Mouse (Mus musculus): ENCODE results near the gene Lims1. TPM values are rescaled to one million over a fixed set of nuclear protein-coding genes. Genes with fewer than 3 reads are reported as not detected.

Gene Lims1
- total and polyA plus RNA-seq, 3 experiments = 40.4 to 74.7 (median 40.7) TPM

- no peak for DNase-seq (ENCODE audit: extremely low read depth)
- in situ Hi-C loops (cut with MboI; ENCODE audit: low pct_ligation_motif_present, low pct_unique_long_range_greater_than_20kb, low sequenced_read_pairs) (no loop called here), dilution Hi-C loops (cut with MboI; ENCODE audit: extremely low pct_ligation_motif_present, extremely low pct_unique_long_range_greater_than_20kb, low sequenced_read_pairs) (no loop called here)
- Histone ChIP-seq H3K9ac (ENCODE audit: insufficient read depth, low read depth) (no peak overlapping the region), H3K79me2 (replicated peaks; ENCODE audit: control insufficient read depth, extremely low read depth, insufficient read depth, poor library complexity, severe bottlenecking) (no peaks in the 10 kb centered on the region), H3K4me3 (replicated peaks in 1 of 3; ENCODE audit: low read depth in 2 of 3, low read length in 2 of 3, poor library complexity in 1 of 3) (no peak overlapping the region), H3K4me1 (ENCODE audit: control insufficient read depth in 1 of 2, insufficient read depth in 2 of 2) (no peaks in the 10 kb centered on the region), H3K4me2 (ENCODE audit: insufficient read depth, low read depth, poor library complexity, severe bottlenecking) (no peak overlapping the region), H3K9me3 (replicated peaks; ENCODE audit: low read length) (no peaks in the 10 kb centered on the region), H3K27ac (ENCODE audit: insufficient read depth, low read depth) (no peak overlapping the region), H3K27me3 (replicated peaks) (no peaks in the 10 kb centered on the region), H3K36me3 (replicated peaks in 1 of 2; ENCODE audit: control insufficient read depth in 1 of 2, insufficient read depth in 1 of 2, low read length in 1 of 2) (peaks cover 62 to 91% of the 10 kb centered on the region in 2 experiments)
- TF ChIP-seq CHD2 (IDR thresholded peaks at IDR 0.05; ENCODE audit: low read length) (no peak), GABPA (IDR thresholded peaks at IDR 0.05; ENCODE audit: insufficient replicate concordance, low read depth, low read length) (no peak), MYC (IDR thresholded peaks at IDR 0.05; ENCODE audit: low read depth, low read length) (no peak), ZC3H11A (IDR thresholded peaks at IDR 0.05; ENCODE audit: low read depth, low read length) (no peak), ZNF384 (IDR thresholded peaks at IDR 0.05; ENCODE audit: low read depth, low read length) (no peak), UBTF (IDR thresholded peaks at IDR 0.05; ENCODE audit: low read depth, low read length) (no peak), USF2 (conservative IDR thresholded peaks at IDR 0.05; ENCODE audit: low read depth, low read length) (no peak), JUN (IDR thresholded peaks at IDR 0.05; ENCODE audit: insufficient read depth, low read depth, low read length) (no peak), POLR2AphosphoS2 (IDR thresholded peaks at IDR 0.05; ENCODE audit: low read depth, low read length) (no peak), ZMIZ1 (IDR thresholded peaks at IDR 0.05; ENCODE audit: low read depth, low read length) (no peak), E2F4 (IDR thresholded peaks at IDR 0.05; ENCODE audit: insufficient replicate concordance, low read depth, low read length) (no peak), RCOR1 (conservative IDR thresholded peaks at IDR 0.05; ENCODE audit: low read depth, low read length) (no peak), SMC3 (IDR thresholded peaks at IDR 0.05; ENCODE audit: low read depth, low read length) (no peak), PAX5 (IDR thresholded peaks at IDR 0.05; ENCODE audit: low read length) (no peak), CHD1 (IDR thresholded peaks at IDR 0.05; ENCODE audit: low read depth, low read length) (no peak), MAZ (IDR thresholded peaks at IDR 0.05; ENCODE audit: low read depth, low read length) (no peak), IRF4 (IDR thresholded peaks at IDR 0.05; ENCODE audit: low read depth, low read length) (no peak), ETS1 (conservative IDR thresholded peaks at IDR 0.05; ENCODE audit: low read depth, low read length) (no peak), MAX (IDR thresholded peaks at IDR 0.05; ENCODE audit: low read length) (no peak), NRF1 (IDR thresholded peaks at IDR 0.05; ENCODE audit: low read depth, low read length) (no peak)
These were observed 29.0 kb upstream of the Lims1 start for GRCm38 (mm10) chr10:58294246-58294645.

GRCm38 (mm10) chr10:58295605-58296004 lies 27.7 kb upstream of the Lims1 start:
- no peaks in the 10 kb centered on the region for H3K4me1 ChIP-seq (ENCODE audit: control insufficient read depth in 1 of 2, insufficient read depth in 2 of 2)
- in situ Hi-C loops (cut with MboI; ENCODE audit: low pct_ligation_motif_present, low pct_unique_long_range_greater_than_20kb, low sequenced_read_pairs) = no loop called here
- H3K79me2 ChIP-seq (replicated peaks; ENCODE audit: control insufficient read depth, extremely low read depth, insufficient read depth, poor library complexity, severe bottlenecking) = no peaks in the 10 kb centered on the region
- no peaks in the 10 kb centered on the region for H3K9me3 ChIP-seq (replicated peaks; ENCODE audit: low read length)
- DNase-seq (ENCODE audit: extremely low read depth) = no peak
- H3K27me3 ChIP-seq (replicated peaks) = no peaks in the 10 kb centered on the region
- H3K9ac ChIP-seq (ENCODE audit: insufficient read depth, low read depth) = no peak overlapping the region
- H3K4me3 ChIP-seq (replicated peaks in 1 of 3; ENCODE audit: low read depth in 2 of 3, low read length in 2 of 3, poor library complexity in 1 of 3) = no peak overlapping the region
- no peak overlapping the region for H3K4me2 ChIP-seq (ENCODE audit: insufficient read depth, low read depth, poor library complexity, severe bottlenecking)
- no peak for TF ChIP-seq JUND (conservative IDR thresholded peaks at IDR 0.05; ENCODE audit: low read depth, low read length)
- no peak for TF ChIP-seq KAT2A (IDR thresholded peaks at IDR 0.05; ENCODE audit: insufficient replicate concordance, low read length)
- no peak for TF ChIP-seq TBP (conservative IDR thresholded peaks at IDR 0.05; ENCODE audit: low read depth, low read length)
- TF ChIP-seq MAFK (IDR thresholded peaks at IDR 0.05; ENCODE audit: insufficient replicate concordance, low read length) = no peak
- no peak for TF ChIP-seq ZNF384 (IDR thresholded peaks at IDR 0.05; ENCODE audit: low read depth, low read length)
- TF ChIP-seq MAZ (IDR thresholded peaks at IDR 0.05; ENCODE audit: low read depth, low read length) = no peak
- no peak for TF ChIP-seq ELF1 (IDR thresholded peaks at IDR 0.05; ENCODE audit: low read depth, low read length)
- no peak for TF ChIP-seq POLR2A (IDR thresholded peaks at IDR 0.05; ENCODE audit: low read depth, low read length)
- no peak for TF ChIP-seq ETS1 (conservative IDR thresholded peaks at IDR 0.05; ENCODE audit: low read depth, low read length)
- TF ChIP-seq IRF4 (IDR thresholded peaks at IDR 0.05; ENCODE audit: low read depth, low read length) = no peak
- dilution Hi-C loops (cut with MboI; ENCODE audit: extremely low pct_ligation_motif_present, extremely low pct_unique_long_range_greater_than_20kb, low sequenced_read_pairs) = no loop called here
- peaks cover 68 to 90% of the 10 kb centered on the region in 2 experiments for H3K36me3 ChIP-seq (replicated peaks in 1 of 2; ENCODE audit: control insufficient read depth in 1 of 2, insufficient read depth in 1 of 2, low read length in 1 of 2)
- H3K27ac ChIP-seq (ENCODE audit: insufficient read depth, low read depth) = no peak overlapping the region
